Mouse (Mus musculus) erythroblast, embryonic 14.5 days (primary cell): ENCODE data around the gene Slc1a3.

Experiments
- GATA1 ChIP-seq: IDR thresholded peaks from 2 replicates; pipeline ENCODE4 v1.6.1; 2012; ENCODE audit warnings: low read length, inconsistent platforms, mixed read lengths
- TAL1 ChIP-seq: IDR thresholded peaks from 3 replicates; pipeline ENCODE4 v1.6.1; 2012; ENCODE audit warnings: low read length, inconsistent platforms, mixed read lengths

DNA sequence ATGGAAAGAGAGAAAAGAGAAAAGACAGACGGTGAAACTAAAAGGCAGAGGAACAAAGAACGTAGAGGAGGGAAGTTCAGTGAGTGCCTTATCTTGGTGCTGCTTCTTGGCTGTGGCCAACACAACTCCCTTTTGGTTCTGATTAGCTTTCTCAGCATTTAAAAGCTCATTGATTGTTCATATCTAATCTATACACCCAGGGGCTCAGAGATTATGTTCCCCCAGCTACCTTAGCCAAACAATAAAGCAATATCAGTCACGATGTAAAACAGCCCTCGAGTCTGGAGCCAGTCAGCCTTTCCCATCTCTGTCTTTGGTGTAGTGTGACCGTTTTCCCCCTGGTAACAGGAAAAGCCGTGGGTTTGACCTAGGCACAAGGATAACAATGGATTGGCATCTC is 48.7 kb downstream of the Slc1a3 start:
- no peak for TF ChIP-seq GATA1
- no peak for TF ChIP-seq TAL1
